In genomic region chr17:69398092-69398491, GRCm38 (mm10) we compare ENCODE assay signal across 32 mouse cellular contexts. TPM values are rescaled to one million over a fixed set of nuclear protein-coding genes. Genes with fewer than 3 reads are reported as not detected.
"Had no signal": no experiment of that assay in that cellular context is flagged by ENCODE, and none has a peak within 500 bp of the region (broad histone marks: within the 10 kb centered on the region; RNA-seq: fewer than 3 reads in every experiment).

No protein-coding gene starts in this region.

- ATAC-seq: hindbrain, embryonic 16.5 days; inflammation-experienced regulatory T-cells, adult 6 months; intestine, embryonic 15.5 days; intestine, postnatal 0 days had no signal

- H3K4me2 ChIP-seq: heart, embryonic 12.5 days; hindbrain, embryonic 12.5 days; hindbrain, embryonic 14.5 days; intestine, embryonic 15.5 days; kidney, embryonic 15.5 days; limb, embryonic 12.5 days had no signal

- H3K9me3 ChIP-seq: heart, embryonic 12.5 days; hindbrain, embryonic 10.5 days; hindbrain, embryonic 12.5 days; intestine, embryonic 15.5 days; kidney, embryonic 15.5 days; limb, embryonic 10.5 days; limb, embryonic 12.5 days had no signal

- H3K27me3 ChIP-seq: heart, embryonic 12.5 days; hindbrain, embryonic 12.5 days; intestine, embryonic 15.5 days; kidney, embryonic 15.5 days; limb, embryonic 12.5 days had no signal

- H3K9ac ChIP-seq: heart, embryonic 12.5 days; hindbrain, embryonic 12.5 days; hindbrain, embryonic 14.5 days; intestine, embryonic 15.5 days; kidney, embryonic 15.5 days; limb, embryonic 12.5 days had no signal

- H3K36me3 ChIP-seq: heart, embryonic 12.5 days; hindbrain, embryonic 10.5 days; hindbrain, embryonic 12.5 days; intestine, embryonic 15.5 days; kidney, embryonic 15.5 days; limb, embryonic 10.5 days; limb, embryonic 12.5 days had no signal

- H3K4me1 ChIP-seq: heart, embryonic 12.5 days; hindbrain, embryonic 12.5 days; intestine, embryonic 15.5 days; limb, embryonic 12.5 days had no signal

- DNase-seq: gastrocnemius, adult 2 months; gastrocnemius, postnatal 10 days; gastrocnemius, postnatal 25 days; heart, adult 18-20 months; heart, postnatal 10 days; heart, postnatal 4 days; kidney, adult 2 months; kidney, adult 9 months; kidney, postnatal 14 days; kidney, postnatal 36 days; layer of hippocampus, adult 9-11 months; layer of hippocampus, postnatal 36 days had no signal

- H3K27ac ChIP-seq: gastrocnemius, adult 2 months; hindbrain, embryonic 10.5 days; hindbrain, embryonic 12.5 days; hindbrain, embryonic 14.5 days; intestine, embryonic 15.5 days; kidney, embryonic 15.5 days; kidney, postnatal 0 days; limb, embryonic 10.5 days; limb, embryonic 12.5 days had no signal

- H3K4me3 ChIP-seq: gastrocnemius, adult 2 months; heart, embryonic 12.5 days; hindbrain, embryonic 10.5 days; hindbrain, embryonic 12.5 days; intestine, embryonic 15.5 days; kidney, embryonic 15.5 days; limb, embryonic 10.5 days; limb, embryonic 12.5 days had no signal

RNA-seq across cellular contexts. Expression of gene Akain1, which starts 41.0 kb away (rescaled TPM):
- total RNA-seq: gastrocnemius, adult 2 months; gastrocnemius, postnatal 10 days; gastrocnemius, postnatal 25 days; gastrocnemius, postnatal 4 days; granulocyte monocyte progenitor cell, adult 5-6 weeks; heart, adult 8-10 months; heart, postnatal 10 days had no signal
- polyA plus RNA-seq: heart, embryonic 12.5 days; heart, embryonic 14.5 days; inflammation-experienced regulatory T-cells, adult 6 months; intestine, embryonic 15.5 days; intestine, postnatal 0 days; kidney, adult 2 months; kidney, embryonic 15.5 days; kidney, postnatal 0 days; large intestine, adult 2 months; limb, embryonic 10.5 days; limb, embryonic 12.5 days; limb, embryonic 14.5 days; liver, adult 2 months; liver, embryonic 16.5 days had no signal
